17 mouse cellular contexts compared by ENCODE assay signal in the genomic region with DNA sequence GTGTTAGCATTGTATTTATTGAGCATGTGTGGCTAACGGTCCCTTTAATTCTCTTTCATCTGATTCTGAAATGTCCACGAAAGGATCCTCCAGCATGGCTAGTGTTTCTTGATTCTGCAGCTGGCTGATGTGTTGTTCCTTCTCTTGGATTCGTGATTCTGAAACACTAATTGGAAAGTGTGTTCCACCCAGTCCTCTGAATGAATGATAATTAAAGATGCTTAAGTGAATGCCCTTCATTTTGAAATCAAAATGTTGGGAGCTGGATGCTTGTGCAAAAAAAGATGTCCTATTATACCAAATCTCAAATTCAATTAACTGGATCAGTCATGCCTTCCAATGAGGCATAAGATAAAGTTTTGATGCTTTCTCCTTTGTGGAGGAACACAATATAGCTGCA.
DNase-seq lines count a peak whose midpoint lies in the region; ATAC-seq and TF ChIP-seq lines count a peak whose summit lies in the region.
"Had no signal": no experiment of that assay in that cellular context is flagged by ENCODE, and none has a peak within 500 bp of the region (broad histone marks: within the 10 kb centered on the region; RNA-seq: fewer than 3 reads in every experiment).

No protein-coding gene starts in this region.

- peak; percentile 31; the same call in 1 of the 2 replicates for ATAC-seq in forebrain, embryonic 13.5 days
- ATAC-seq in forebrain, embryonic 11.5 days (replicated peaks; ENCODE audit: low FRiP score): no peak
- peak; percentile 41; the same call in 1 of the 2 replicates for ATAC-seq in forebrain, embryonic 16.5 days
- ATAC-seq: activated CD4-positive, CD25-positive, alpha-beta regulatory T cell, adult 4 months; intestine, postnatal 0 days had no signal

- WGBS in forebrain, embryonic 13.5 days: 13% methylated on average over 3 of the region's 3 CpGs
- 27% methylated on average over 3 of the region's 3 CpGs for WGBS in forebrain, embryonic 11.5 days
- 5% methylated on average over 3 of the region's 3 CpGs for WGBS in forebrain, embryonic 16.5 days

- H3K27me3 ChIP-seq in forebrain, embryonic 13.5 days: no peaks in the 10 kb centered on the region
- H3K27me3 ChIP-seq in forebrain, embryonic 11.5 days (ENCODE audit: control insufficient read depth, insufficient read depth, low read length): no peaks in the 10 kb centered on the region
- no peaks in the 10 kb centered on the region for H3K27me3 ChIP-seq in forebrain, embryonic 16.5 days (replicated peaks; ENCODE audit: control insufficient read depth, insufficient read depth, low read length)
- H3K27me3 ChIP-seq: hindbrain, embryonic 12.5 days; hindbrain, embryonic 15.5 days had no signal

- no peak for DNase-seq in forebrain, embryonic 11.5 days (ENCODE audit: low spot score)
- DNase-seq in layer of hippocampus, adult 2 months (ENCODE audit: low spot score in 2 of 2): no peak
- no peak for DNase-seq in layer of hippocampus, adult 9-10 months (ENCODE audit: low spot score)
- DNase-seq in retina, postnatal 1 day: peak; percentile 50
- no peak for DNase-seq in natural killer cell, adult 2 months (ENCODE audit: low spot score in 2 of 2)
- DNase-seq in adrenal gland, adult 18-20 months (ENCODE audit: low spot score in 2 of 2): no peak
- DNase-seq: adrenal gland, postnatal 10 days; adrenal gland, postnatal 36 days; gastrocnemius, postnatal 25 days; heart, adult 11 months had no signal

- H3K4me3 ChIP-seq in forebrain, embryonic 13.5 days: no peak overlapping the region
- H3K4me3 ChIP-seq in forebrain, embryonic 11.5 days (ENCODE audit: low read depth, low read length): no peak overlapping the region
- no peak overlapping the region for H3K4me3 ChIP-seq in layer of hippocampus, adult 2 months
- no peak overlapping the region for H3K4me3 ChIP-seq in forebrain, embryonic 16.5 days (replicated peaks; ENCODE audit: low read length)
- H3K4me3 ChIP-seq: hindbrain, embryonic 12.5 days; hindbrain, embryonic 15.5 days had no signal

- peaks cover 16% of the 10 kb centered on the region; the same call in 1 of the 2 replicates for H3K4me1 ChIP-seq in forebrain, embryonic 13.5 days
- peaks cover 4% of the 10 kb centered on the region; the same call in 1 of the 2 replicates for H3K4me1 ChIP-seq in forebrain, embryonic 11.5 days (replicated peaks; ENCODE audit: control insufficient read depth, insufficient read depth, low read length)
- H3K4me1 ChIP-seq in forebrain, embryonic 16.5 days (replicated peaks; ENCODE audit: control insufficient read depth, insufficient read depth, low read length): peaks cover 10% of the 10 kb centered on the region; the same call in 1 of the 2 replicates
- H3K4me1 ChIP-seq: hindbrain, embryonic 12.5 days had no signal

- no peaks in the 10 kb centered on the region for H3K9me3 ChIP-seq in forebrain, embryonic 13.5 days (replicated peaks)
- no peaks in the 10 kb centered on the region for H3K9me3 ChIP-seq in forebrain, embryonic 11.5 days (ENCODE audit: control insufficient read depth, low read length)
- no peaks in the 10 kb centered on the region for H3K9me3 ChIP-seq in forebrain, embryonic 16.5 days (ENCODE audit: control insufficient read depth, low read length)
- H3K9me3 ChIP-seq: hindbrain, embryonic 12.5 days; hindbrain, embryonic 15.5 days had no signal

- no peaks in the 10 kb centered on the region for H3K36me3 ChIP-seq in forebrain, embryonic 13.5 days (ENCODE audit: poor library complexity, severe bottlenecking)
- no peaks in the 10 kb centered on the region for H3K36me3 ChIP-seq in forebrain, embryonic 11.5 days (ENCODE audit: control insufficient read depth, insufficient read depth, low read length)
- no peaks in the 10 kb centered on the region for H3K36me3 ChIP-seq in forebrain, embryonic 16.5 days (ENCODE audit: control insufficient read depth, insufficient read depth)
- H3K36me3 ChIP-seq: hindbrain, embryonic 12.5 days; hindbrain, embryonic 15.5 days had no signal

- H3K4me2 ChIP-seq in forebrain, embryonic 13.5 days: no peak overlapping the region
- H3K4me2 ChIP-seq in forebrain, embryonic 11.5 days (ENCODE audit: low read depth, low read length, severe bottlenecking): no peak overlapping the region
- no peak overlapping the region for H3K4me2 ChIP-seq in forebrain, embryonic 16.5 days (ENCODE audit: low read length)
- H3K4me2 ChIP-seq: heart, embryonic 11.5 days; hindbrain, embryonic 12.5 days; hindbrain, embryonic 15.5 days had no signal

- H3K27ac ChIP-seq in forebrain, embryonic 13.5 days: no peak overlapping the region
- no peak overlapping the region for H3K27ac ChIP-seq in forebrain, embryonic 11.5 days (ENCODE audit: low read depth, low read length)
- peak overlapping the region; percentile 49 for H3K27ac ChIP-seq in layer of hippocampus, adult 2 months
- H3K27ac ChIP-seq in forebrain, embryonic 16.5 days (ENCODE audit: low read length): peak overlapping the region; percentile 58
- H3K27ac ChIP-seq: hindbrain, embryonic 12.5 days; hindbrain, embryonic 15.5 days had no signal

- no peak overlapping the region for H3K9ac ChIP-seq in forebrain, embryonic 13.5 days
- no peak overlapping the region for H3K9ac ChIP-seq in forebrain, embryonic 11.5 days (ENCODE audit: low read length)
- H3K9ac ChIP-seq in forebrain, embryonic 16.5 days (replicated peaks; ENCODE audit: low read depth, low read length): no peak overlapping the region
- H3K9ac ChIP-seq: hindbrain, embryonic 12.5 days; hindbrain, embryonic 15.5 days had no signal

- no peak for TF ChIP-seq CTCF in layer of hippocampus, adult 2 months (conservative IDR thresholded peaks at IDR 0.05)

Comparison
In these comparisons a context has a peak if more than half of its experiments do, and no peak if none do; other contexts are left out.
1. H3K27ac ChIP-seq: peak in layer of hippocampus, adult 2 months (single experiment) and forebrain, embryonic 16.5 days (single experiment); none in forebrain, embryonic 13.5 days (single experiment) and forebrain, embryonic 11.5 days (single experiment).